Mouse (Mus musculus): ENCODE measurements around the gene Panx1.

GRCm38 (mm10) chr9:14954659-14955058, 90.6 kb downstream of the Panx1 start:
- TF ChIP-seq CTCF (IDR thresholded peaks at IDR 0.05; ENCODE audit: low read depth) (no peak), EP300 (IDR thresholded peaks at IDR 0.05; ENCODE audit: low read depth) (no peak)

Measured in liver, embryonic 14.5 days (tissue).